Mouse (Mus musculus) neutrophil, adult 5-6 weeks (primary cell): ENCODE data around the gene Gm12258. TPM values are rescaled to one million over a fixed set of nuclear protein-coding genes. Genes with fewer than 3 reads are reported as not detected.
"Not testable (repeated sequence)": the region's sequence is repeated elsewhere in the genome, so short reads cannot be mapped to it uniquely, and the experiment has no call there.

Source experiments
- ATAC-seq: fragments of 151-379, 151-347 bp; 2 replicates; pipeline ENCODE4 v1.8.0; 2017; ENCODE audit warnings: mild to moderate bottlenecking, moderate TSS enrichment; ENCODE audit not compliant: insufficient number of reproducible peaks, poor library complexity, low FRiP score, severe bottlenecking; ENCODE audit errors: extremely low read depth
- total RNA-seq: library from RNA; stranded (forward); fragments of 200-1000 nt; gene quantifications from 2 replicates; pipeline ENCODE4 v1.2.3, GENCODE M21; 2017

Gm12258 gene
- total RNA-seq = 12.1 and 16.8 TPM in 2 replicates

DNA sequence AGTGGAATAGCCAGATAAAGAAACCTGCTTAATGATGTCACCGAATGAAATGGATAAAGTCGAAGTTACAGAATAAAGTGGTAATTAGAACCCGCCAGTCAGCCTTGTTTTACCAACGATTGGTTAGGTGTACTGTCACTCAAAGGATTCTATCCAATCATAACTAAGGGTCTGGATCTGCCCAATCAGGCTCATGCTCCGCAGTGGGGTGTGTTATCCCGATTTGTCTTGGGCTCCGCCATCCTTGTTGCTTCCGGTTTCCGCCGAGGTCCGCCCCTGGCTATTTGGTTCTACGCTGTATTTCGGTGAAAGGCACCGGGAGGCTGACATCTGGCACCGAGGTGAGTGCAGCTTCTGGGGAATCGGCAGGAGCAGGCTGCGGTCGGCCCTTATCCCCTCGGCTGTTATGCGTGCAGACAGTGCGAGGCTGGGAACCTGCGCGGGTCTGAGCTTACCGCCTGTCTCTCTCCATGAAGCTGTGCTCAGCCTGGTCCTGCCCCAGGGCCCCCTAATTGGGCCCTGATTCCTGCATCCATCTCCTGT, at the start of gene Gm12258:
TSS of gene Gm12258 (plus strand) at position 240 of the 543 bp plus-strand sequence.
- ATAC-seq = peak; percentile 99

DNA sequence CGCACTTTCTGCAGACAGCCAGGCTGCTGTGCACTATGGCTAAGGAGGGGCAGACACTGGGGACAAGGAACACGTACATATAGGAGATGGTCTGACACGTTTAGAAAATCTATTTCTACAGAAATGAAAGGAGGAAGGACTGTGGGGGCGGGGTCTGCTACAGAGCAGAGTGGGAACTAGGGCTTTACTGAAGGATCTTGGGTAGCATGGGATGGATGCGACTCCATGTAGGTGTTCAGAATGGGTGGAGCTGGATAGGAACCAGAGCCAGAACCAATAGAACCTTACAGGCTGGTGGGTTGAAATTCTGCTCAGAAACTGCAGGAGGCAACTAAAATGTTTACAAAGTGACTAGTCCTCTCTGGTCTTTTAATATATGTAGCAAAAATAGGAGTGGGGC, 47.2 kb upstream of the Gm12258 start:
- no peak for ATAC-seq

DNA sequence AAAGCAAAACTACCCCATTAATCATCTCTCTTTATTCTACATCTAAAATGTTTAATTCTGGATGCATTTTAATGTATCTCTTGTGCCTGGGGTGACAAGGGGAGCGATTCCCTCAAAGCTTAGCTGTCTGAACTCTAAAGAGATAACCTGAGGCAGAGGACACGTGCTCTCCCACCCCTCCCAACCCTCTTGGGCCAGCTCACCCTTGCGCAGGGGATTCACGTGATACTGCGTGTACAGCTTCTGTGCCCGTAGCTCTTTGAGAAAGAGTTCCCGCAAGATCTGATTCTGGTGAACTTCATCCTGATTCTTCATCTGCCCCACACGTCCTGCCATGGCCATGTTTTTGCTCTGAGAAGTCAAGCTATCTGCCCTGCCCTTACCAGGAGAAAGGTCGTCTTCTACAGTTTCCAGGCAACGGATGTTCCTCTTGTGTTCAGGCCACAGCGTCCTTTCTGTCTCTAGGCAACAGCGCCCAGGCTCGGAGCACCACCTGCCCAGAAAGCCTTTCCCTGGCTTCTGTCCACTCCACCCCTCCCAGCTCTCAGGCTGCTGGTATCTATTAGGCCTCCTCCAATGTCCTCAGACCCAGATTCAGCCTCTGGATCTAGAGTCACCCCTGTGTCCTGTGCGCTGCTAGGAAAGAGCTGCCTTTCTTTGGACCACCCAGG, 45.3 kb upstream of the Gm12258 start, which contains the start of gene Fam183b:
TSS of gene Fam183b (minus strand) at position 403 of the 671 bp plus-strand sequence.
- no peak for ATAC-seq

DNA sequence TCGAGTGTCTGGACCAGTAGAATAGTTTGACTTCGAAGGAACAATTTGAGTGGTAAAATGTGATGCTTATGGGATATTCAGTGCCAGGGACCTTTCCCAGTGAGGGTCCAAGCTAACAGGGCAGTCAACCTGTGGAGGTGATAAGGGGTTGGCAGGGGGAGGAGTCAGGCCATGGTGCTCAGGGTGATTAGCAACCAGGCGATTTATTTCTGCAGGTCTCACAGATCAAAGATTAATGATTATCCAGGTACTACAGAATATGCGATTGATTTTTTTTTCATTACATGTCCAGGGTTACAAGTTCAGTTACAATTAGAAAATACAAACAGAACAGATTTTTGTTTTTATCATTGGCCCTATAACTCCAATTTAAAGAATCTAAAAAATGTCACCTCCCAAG, 43.1 kb upstream of the Gm12258 start:
- no peak for ATAC-seq

DNA sequence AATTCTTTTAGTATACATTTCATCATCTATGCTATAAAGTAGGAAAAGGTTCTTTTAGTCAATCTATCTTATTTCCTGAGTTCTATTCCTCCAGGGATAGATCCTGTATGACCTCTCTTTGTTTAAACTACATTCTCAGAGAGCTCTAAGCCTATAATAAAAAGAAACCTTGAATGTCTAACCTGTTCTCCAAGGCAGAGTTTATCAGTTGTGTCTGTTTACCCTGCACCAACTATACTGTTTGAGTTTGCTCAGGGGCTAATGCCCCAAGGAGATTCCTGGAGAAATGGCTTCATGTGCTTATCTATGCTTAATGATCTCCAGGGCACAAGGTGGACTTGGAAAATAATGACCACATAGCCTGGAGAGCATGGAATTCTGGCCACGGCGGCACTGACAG, 42.6 kb upstream of the Gm12258 start:
- ATAC-seq = no peak

DNA sequence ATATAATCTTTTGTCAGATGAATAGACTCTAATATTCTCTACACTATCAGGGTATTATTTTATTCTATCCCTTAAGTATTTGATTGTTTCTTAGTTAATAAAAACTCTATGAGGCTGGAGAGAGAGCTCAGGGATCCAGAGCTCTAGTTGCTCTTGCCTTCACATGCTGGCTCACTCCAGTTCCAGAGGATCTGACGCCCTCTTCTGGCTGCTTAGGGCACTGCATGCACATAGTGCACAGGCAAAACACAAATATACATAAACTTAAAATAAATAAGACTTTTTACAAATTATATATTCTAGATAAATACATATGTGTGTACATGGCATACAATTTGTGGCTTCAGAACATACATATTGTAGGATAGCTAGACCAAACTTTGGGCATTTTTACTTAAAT, 35.0 kb upstream of the Gm12258 start:
- no peak for ATAC-seq

DNA sequence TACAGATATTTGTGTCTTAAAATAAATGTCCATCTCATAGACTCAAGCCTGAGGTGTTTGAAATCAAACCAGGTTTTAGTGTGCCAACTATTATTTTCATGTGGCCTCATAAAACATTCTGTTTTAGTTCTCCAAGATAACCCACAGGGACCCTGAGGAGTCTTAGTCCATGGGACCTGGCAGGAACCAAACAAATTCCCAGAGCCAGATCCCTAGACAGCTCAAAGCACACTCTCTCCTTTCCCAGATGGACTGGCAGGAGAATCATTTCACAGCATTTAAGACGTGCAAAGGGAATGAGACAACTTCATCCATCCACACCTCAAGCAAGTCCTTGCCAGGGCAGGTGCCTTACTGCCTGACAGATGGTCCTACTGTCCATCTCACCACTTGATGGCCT, 32.3 kb upstream of the Gm12258 start, which contains the start of gene Olfr313:
TSS of gene Olfr313 (plus strand) at position 301 of the 400 bp plus-strand sequence.
- not testable (repeated sequence) for ATAC-seq

DNA sequence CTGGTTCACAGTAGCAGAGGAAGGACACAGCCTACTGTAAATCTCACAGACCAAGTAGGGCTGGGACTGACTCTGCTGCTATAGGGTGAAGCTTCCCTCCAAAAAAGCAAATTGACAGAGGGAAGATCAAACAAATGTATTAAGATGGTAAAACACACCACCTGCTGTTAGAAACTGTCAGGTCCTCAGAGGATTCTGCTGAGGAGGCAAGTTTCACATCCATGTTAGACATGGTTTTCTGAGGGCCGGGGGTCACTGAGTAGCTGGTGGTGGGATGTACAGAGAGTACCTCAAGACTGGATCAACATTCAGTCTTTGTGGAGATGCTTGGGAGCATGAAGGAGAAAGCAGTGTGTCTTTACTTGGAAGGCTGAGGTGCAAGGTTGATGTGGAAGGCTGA, 31.3 kb upstream of the Gm12258 start:
- no peak for ATAC-seq

DNA sequence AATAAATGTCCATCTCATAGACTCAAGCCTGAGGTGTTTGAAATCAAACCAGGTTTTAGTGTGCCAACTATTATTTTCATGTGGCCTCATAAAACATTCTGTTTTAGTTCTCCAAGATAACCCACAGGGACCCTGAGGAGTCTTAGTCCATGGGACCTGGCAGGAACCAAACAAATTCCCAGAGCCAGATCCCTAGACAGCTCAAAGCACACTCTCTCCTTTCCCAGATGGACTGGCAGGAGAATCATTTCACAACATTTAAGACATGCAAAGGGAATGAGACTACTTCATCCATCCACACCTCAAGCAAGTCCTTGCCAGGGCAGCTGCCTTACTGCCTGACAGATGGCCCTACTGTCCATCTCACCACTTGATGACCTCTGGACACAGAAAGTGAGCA, 18.0 kb upstream of the Gm12258 start, which contains the start of gene Olfr312:
TSS of gene Olfr312 (plus strand) at position 301 of the 400 bp plus-strand sequence.
- ATAC-seq = not testable (repeated sequence)

DNA sequence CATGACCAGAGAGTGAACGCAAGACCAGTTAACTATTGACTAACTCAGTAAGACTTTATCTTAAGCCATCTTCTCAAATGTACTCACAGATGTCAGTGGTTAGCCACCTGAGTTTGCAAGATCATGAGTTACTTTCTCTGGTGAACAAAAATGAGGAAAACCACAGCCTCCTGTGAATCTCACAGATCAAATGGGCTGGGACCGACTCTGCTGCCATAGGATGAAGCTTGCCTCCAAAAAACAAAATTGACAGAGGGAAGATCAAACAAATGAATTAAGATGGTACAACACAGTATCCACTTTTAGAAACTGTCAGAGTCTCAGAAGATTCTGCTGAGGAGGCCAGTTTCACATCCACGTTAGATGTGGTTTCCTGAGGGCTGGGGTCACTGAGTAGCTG, 17.2 kb upstream of the Gm12258 start:
- no peak for ATAC-seq

DNA sequence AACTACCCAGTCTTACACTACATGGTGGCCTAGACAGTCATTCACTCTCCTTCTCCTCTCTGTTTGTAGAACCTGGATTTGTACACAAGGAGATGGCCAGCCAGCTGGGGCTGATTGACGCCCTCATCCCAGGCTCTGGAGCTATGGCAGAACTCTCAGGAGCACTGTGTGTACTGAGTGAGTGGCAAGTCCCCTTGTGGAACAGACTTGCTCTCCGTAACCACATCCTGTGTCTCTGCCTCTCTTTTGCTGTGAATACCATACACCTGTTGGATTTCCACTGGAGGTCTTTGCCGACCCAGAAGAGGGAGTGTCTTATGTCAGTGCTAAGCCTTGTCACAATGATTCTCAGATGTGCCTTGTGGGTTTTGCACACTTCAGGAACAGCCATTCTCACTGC, 14.4 kb upstream of the Gm12258 start:
- ATAC-seq = not testable (repeated sequence)

DNA sequence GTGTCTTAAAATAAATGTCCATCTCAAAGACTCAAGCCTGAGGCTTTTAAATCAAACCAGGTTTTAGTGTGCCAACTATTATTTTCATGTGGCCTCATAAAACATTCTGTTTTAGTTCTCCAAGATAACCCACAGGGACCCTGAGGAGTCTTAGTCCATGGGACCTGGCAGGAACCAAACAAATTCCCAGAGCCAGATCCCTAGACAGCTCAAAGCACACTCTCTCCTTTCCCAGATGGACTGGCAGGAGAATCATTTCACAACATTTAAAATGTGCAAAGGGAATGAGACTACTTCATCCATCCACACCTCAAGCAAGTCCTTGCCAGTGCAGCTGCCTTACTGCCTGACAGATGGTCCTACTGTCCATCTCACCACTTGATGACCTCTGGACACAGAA, 8.0 kb upstream of the Gm12258 start, which contains the start of gene Olfr311:
TSS of gene Olfr311 (plus strand) at position 301 of the 400 bp plus-strand sequence.
- ATAC-seq = not testable (repeated sequence)

DNA sequence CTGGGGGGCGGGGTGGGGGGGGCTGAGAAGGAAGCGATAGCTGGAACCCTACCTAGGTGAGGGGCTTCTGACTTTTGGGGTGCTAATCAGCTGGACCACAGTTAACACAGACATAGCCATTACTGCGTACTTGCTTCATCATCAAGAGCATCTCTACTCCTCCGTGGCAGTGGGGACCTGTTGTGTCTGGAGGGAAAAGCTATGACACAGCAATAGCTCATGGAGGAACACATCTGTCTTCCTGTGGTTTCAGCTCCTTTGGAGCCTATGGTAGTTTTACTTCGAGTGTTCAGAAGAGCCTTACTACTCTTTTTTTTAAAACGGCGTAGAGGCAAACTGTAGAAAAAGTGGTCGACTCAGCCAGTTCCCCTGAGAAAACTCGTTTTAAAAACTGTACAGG, 678 bp downstream of the Gm12258 start:
- no peak for ATAC-seq

DNA sequence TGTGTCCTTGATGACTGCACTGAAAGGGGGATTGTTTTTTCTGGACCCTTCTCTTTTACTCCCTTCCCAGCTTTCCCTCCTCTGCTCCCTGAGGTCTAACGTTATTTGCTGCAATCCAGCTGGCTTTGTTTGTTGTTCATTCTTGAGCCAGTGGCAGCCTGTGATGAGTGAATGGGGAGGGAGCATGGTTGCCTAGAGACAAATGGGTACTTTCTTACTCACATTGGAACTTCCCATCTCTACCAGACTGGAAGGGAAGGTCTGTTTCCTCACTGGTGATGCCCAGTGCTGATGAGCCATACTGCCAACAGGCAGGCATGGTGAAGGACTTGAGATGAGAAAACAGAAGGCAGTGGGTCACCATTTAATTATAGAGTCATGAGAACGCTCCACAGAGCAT, 2.8 kb downstream of the Gm12258 start:
- ATAC-seq = no peak

DNA sequence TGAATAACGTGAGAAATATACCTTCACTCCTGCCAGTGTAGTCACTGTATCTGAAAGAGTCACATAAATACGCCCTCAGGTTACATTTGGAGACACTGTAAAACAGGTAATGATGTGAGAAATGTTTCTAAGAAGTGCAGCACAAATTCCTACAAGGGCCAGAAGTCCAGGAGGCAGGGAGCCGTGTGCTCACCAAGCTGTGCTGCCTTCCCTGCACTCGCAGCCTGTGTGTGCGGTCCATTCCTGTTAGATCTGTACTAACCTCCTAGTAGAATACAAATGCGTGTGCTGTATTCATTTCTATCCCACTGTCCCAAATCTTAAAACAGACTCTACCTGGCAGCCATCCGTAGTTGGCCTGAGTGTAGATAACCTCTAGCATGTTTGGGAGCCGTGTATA, 13.8 kb downstream of the Gm12258 start:
- no peak for ATAC-seq

DNA sequence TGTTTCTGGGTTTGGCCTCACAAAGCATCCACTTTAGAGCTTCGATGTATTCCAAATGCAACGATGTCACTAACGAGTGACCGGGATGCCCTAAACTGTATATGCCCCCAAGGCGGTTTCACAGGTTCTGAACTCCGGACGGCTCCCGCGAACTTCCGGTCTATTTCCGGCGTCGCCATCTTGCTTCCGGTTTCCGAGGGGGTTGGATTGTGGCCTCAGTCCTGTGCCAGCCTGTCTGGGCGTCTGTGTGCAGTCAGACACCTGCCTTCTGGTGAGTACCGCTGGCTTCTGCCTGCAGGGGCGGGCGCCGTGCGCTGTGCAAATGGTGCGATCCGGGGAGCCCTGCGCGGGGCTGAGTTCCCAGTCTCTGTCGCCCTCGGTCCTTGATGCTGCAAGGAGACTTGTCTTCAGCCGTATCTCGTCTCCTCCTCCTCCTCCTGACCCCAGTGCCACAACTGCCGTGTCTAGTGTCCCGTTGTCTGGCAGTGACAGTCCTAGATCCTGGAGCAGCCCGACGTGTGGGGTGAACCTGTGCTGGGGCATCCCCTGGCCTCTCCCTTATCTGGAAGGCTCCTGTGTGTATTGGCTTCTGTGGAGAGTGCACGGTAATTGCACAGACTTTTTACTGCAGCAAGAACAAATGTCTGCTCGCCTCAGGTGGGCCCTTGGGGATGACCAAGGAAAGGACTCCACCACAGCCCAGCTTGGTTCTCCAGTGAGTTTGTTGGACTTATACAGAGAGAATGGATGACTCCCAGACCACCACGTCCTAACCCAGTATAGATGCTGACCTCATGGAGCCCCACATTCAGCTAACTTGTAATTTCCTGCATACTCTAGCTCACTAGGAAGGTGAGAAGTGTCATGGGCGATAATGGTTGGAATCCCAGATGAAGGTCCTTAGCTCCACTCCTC, 20.3 kb downstream of the Gm12258 start, which contains the start of gene 2810021J22Rik:
TSS of gene 2810021J22Rik (plus strand) at position 178 of the 915 bp plus-strand sequence.
- peak; percentile 79 for ATAC-seq

DNA sequence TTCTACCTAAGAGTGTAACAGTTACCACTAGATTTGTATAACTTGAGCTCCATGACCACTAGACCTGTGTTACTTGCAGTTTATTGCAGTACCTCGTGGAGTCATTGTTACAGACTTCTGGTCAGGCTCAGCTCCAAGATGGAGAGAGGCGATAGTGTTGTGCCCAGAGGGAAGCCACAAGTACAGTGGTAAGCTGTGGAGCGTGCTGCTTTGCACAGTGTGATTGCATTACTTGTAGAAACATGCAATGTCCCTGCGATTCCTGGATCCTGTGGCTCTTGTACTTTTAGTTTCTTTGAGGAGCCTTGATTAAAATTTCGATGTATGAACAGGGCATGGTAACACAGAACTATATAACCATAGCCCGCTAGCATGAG, 21.0 kb downstream of the Gm12258 start:
- no peak for ATAC-seq

DNA sequence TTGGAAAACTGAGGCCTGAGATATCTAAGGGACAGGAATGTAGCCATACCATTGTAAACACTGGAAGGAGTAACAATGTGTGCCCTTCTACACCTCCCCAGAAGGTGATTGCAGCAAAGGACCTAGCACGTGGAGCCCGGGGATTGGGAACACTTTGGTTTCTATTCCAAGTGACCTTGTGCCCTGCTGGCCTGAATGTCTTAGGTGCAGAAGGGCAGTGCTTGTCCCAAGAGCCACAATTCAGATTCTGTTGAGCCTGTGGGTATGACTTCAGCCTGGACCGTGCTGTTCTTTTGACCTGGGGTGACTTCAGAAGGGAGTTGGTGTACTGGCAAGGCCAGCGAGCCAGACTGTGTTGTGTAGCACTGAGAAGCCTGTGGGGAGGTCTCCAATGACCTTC, 24.0 kb downstream of the Gm12258 start:
- ATAC-seq = no peak

DNA sequence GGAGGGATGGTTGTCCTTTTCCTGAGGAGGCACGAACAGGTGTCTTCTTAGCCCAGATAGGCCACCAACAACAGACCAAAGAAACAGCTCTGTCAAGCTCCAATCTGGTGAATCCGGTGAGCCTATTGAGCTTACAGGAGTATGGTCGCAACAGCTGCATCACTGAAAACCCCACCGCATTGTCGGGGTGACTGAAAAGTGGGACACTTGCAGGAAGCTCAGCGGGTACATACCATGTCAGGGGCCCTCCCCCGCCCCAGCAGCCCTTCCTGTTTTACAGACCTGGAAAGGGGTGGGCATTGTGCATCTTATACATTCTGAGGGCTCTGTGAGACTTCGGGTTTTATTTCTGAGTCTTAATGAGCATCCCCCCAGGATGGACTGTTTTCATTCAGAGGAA, 36.8 kb downstream of the Gm12258 start:
- no peak for ATAC-seq
